Mouse (Mus musculus) MEL (cell line): ENCODE measurements around the gene Mettl5.
A peak's percentile ranks its signal among the peaks of the same experiment; 100 is the strongest.

Experiments used
- BHLHE40 ChIP-seq: IDR thresholded peaks from 2 replicates; pipeline ENCODE4 v1.6.1; 2012; ENCODE audit warnings: low read depth, mild to moderate bottlenecking, inconsistent platforms, low read length, improper control_type of control experiment, borderline replicate concordance
- CTCF ChIP-seq, 3 experiments: IDR thresholded peaks in 2 of 3; conservative IDR thresholded peaks in 1 of 3; 2 replicates each; pipeline ENCODE4 v1.5.1; 2011 to 2012; ENCODE audit warnings: low read length in 3 of 3, low read depth in 2 of 3, mild to moderate bottlenecking in 2 of 3, improper control_type of control experiment in 1 of 3, inconsistent platforms in 1 of 3, mixed read lengths in 1 of 3, moderate library complexity in 1 of 3; ENCODE audit not compliant: control insufficient read depth in 1 of 3, insufficient read depth in 1 of 3, poor library complexity in 1 of 3, severe bottlenecking in 1 of 3
- E2F4 ChIP-seq: IDR thresholded peaks from 2 replicates; pipeline ENCODE4 v1.6.1; 2011; ENCODE audit warnings: low read depth, low read length, improper control_type of control experiment, borderline replicate concordance
- EP300 ChIP-seq, 2 experiments: IDR thresholded peaks; 2 replicates each; pipeline ENCODE4 v1.6.1; 2011; ENCODE audit warnings: improper control_type of control experiment in 2 of 2, low read length in 2 of 2, low read depth in 1 of 2, mild to moderate bottlenecking in 1 of 2
- ETS1 ChIP-seq: IDR thresholded peaks from 2 replicates; pipeline ENCODE4 v1.6.1; 2012; ENCODE audit warnings: low read depth, mild to moderate bottlenecking, inconsistent platforms, low read length, improper control_type of control experiment, moderate library complexity
- GATA1 ChIP-seq: IDR thresholded peaks from 2 replicates; pipeline ENCODE4 v1.6.1; 2011; ENCODE audit warnings: low read depth, low read length, improper control_type of control experiment
- JUND ChIP-seq: IDR thresholded peaks from 2 replicates; pipeline ENCODE4 v1.6.1; 2011; ENCODE audit warnings: low read depth, mild to moderate bottlenecking, improper control_type of control experiment, low read length
- MAFK ChIP-seq: IDR thresholded peaks from 2 replicates; pipeline ENCODE4 v1.6.1; 2011; ENCODE audit warnings: low read depth, mild to moderate bottlenecking, low read length, improper control_type of control experiment, borderline replicate concordance
- POLR2A ChIP-seq, 2 experiments: IDR thresholded peaks; 2 replicates each; pipeline ENCODE4 v1.6.1; 2011 to 2012; ENCODE audit warnings: low read length in 2 of 2, mild to moderate bottlenecking in 2 of 2, control low read depth in 1 of 2, improper control_type of control experiment in 1 of 2, low read depth in 1 of 2, moderate library complexity in 1 of 2; ENCODE audit not compliant: control insufficient read depth in 1 of 2, insufficient read depth in 1 of 2, poor library complexity in 1 of 2
- POLR2AphosphoS5 ChIP-seq: IDR thresholded peaks from 2 replicates; pipeline ENCODE4 v1.6.1; 2012; ENCODE audit warnings: low read depth, borderline replicate concordance, mild to moderate bottlenecking, inconsistent platforms, low read length, moderate library complexity, mixed read lengths
- SIN3A ChIP-seq: IDR thresholded peaks from 2 replicates; pipeline ENCODE4 v1.6.1; 2012; ENCODE audit warnings: low read length, improper control_type of control experiment, inconsistent platforms
- TCF12 ChIP-seq: IDR thresholded peaks from 2 replicates; pipeline ENCODE4 v1.6.1; 2014; ENCODE audit warnings: low read depth, mild to moderate bottlenecking, inconsistent platforms, low read length, improper control_type of control experiment, moderate library complexity
- USF1 ChIP-seq: IDR thresholded peaks from 2 replicates; pipeline ENCODE4 v1.6.1; 2014; ENCODE audit warnings: low read depth, mild to moderate bottlenecking, inconsistent platforms, low read length, improper control_type of control experiment, moderate library complexity
- USF2 ChIP-seq, 2 experiments: IDR thresholded peaks; 2 replicates each; pipeline ENCODE4 v1.6.1; 2011 to 2012; ENCODE audit warnings: improper control_type of control experiment in 2 of 2, low read length in 2 of 2, borderline replicate concordance in 1 of 2, inconsistent platforms in 1 of 2, low read depth in 1 of 2, mild to moderate bottlenecking in 1 of 2; ENCODE audit not compliant: insufficient read depth in 1 of 2

DNA sequence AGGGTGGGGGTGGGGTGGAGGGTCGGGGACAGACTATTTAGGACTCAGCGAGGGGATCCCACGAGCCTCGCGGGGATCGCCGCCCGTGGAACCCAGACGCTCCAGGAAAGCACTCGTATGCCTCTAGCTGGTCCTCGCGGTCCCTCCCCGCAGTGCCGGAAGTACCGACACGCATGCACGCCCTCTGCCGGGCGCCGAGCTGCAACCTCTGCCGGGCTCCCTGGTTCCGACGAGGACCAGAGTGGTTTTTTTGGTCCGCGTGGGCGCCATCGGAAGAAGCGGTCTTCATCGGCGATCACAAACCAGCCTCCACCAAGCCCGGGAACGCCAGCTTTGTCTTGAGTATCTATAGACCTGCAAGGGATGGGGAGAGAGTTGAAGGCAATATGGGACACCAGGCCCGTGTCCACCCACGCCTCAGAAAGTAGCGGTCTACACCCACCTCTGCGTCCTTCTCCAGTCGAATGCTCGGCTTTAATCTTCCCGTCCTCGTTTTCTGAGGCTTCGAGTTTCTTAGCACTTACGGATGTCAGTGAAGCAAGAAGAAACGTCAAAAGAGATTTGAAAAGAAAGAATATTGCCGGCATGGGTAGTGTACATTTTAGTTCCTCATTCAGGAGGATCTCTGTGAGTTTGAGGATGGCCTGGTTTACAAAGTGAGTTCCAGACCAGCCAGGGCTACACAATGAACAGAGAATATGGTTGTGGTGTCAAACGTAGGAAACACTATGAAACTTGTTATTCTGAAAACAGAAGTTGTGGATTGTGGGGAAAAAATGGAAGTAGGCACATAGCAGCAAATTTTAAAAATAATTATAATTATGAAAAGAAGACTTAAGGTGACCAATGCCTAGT lies at the start of gene Mettl5:
- TF ChIP-seq USF2 (IDR thresholded peaks at IDR 0.05; ENCODE audit: borderline replicate concordance in 1 of 2, insufficient read depth in 1 of 2, low read depth in 1 of 2, low read length in 2 of 2) (no peak), POLR2AphosphoS5 (no peak), BHLHE40 (0 out of 2 replicates have a peak, but pooled peaks have one; percentile 11), USF1 (peak; percentile 49; the same call in 1 of the 2 replicates), MAFK (no peak), JUND (peak; percentile 49; the same call in 1 of the 2 replicates), TCF12 (peak; percentile 86), POLR2A (IDR thresholded peaks at IDR 0.05; ENCODE audit: control insufficient read depth in 1 of 2, insufficient read depth in 1 of 2, low read depth in 1 of 2, low read length in 2 of 2, poor library complexity in 1 of 2) (peak; percentile 89 to 93), SIN3A (peak; percentile 88; the same call in 1 of the 2 replicates), CTCF (IDR thresholded peaks at IDR 0.05 in 2 of 3, conservative IDR thresholded peaks at IDR 0.05 in 1 of 3; ENCODE audit: control insufficient read depth in 1 of 3, insufficient read depth in 1 of 3, low read depth in 2 of 3, low read length in 3 of 3, poor library complexity in 1 of 3, severe bottlenecking in 1 of 3) (peak in 2 of 3 experiments; percentile 58 to 67; a peak in 5 of 6 replicates), GATA1 (no peak), ETS1 (peak; percentile 49), EP300 (IDR thresholded peaks at IDR 0.05; ENCODE audit: low read depth in 1 of 2, low read length in 2 of 2) (peak in 1 of 2 experiments; percentile 37; a peak in 1 of 4 replicates), E2F4 (peak; percentile 79; the same call in 1 of the 2 replicates)
